Mouse (Mus musculus) olfactory bulb, adult 2 months (tissue): ENCODE results near the gene Rsrp1. TPM values are rescaled to one million over a fixed set of nuclear protein-coding genes. Genes with fewer than 3 reads are reported as not detected.

Source experiments
- H3K27ac ChIP-seq: fragments of 200-500 bp; 2 replicates; pipeline ENCODE4 v1.5.1; 2012; ENCODE audit warnings: low read depth, low read length; ENCODE audit not compliant: insufficient read depth
- H3K4me1 ChIP-seq: fragments of 200-500 bp; 2 replicates; pipeline ENCODE4 v1.6.1; 2012; ENCODE audit warnings: low read length; ENCODE audit not compliant: control insufficient read depth, insufficient read depth
- H3K4me3 ChIP-seq: fragments of 200-500 bp; 2 replicates; pipeline ENCODE4 v1.5.1; 2012; ENCODE audit warnings: mild to moderate bottlenecking, low read depth, low read length, moderate library complexity; ENCODE audit not compliant: insufficient read depth
- CTCF ChIP-seq: fragments of 200-500 bp; IDR thresholded peaks from 2 replicates; pipeline ENCODE4 v1.5.1; 2012; ENCODE audit warnings: low read depth, mild to moderate bottlenecking, low read length, moderate library complexity; ENCODE audit not compliant: insufficient read depth
- POLR2A ChIP-seq: fragments of 200-500 bp; IDR thresholded peaks from 2 replicates; pipeline ENCODE4 v1.6.1; 2012; ENCODE audit warnings: mild to moderate bottlenecking, low read depth, low read length, moderate library complexity; ENCODE audit not compliant: insufficient read depth
- WGBS: fragments of 180-500 bp; shearing (Covaris S2); methylation state at CpG from one replicate; pipeline ENCODE4 v1.1.7; 2018; 5-methylcytosine and 5-hydroxymethylcytosine counted together
- polyA plus RNA-seq: library from polyadenylated mRNA; stranded (reverse); fragments of >200 nt; gene quantifications from 2 replicates; pipeline ENCODE4 v1.2.4, GENCODE M21; 2012; ENCODE audit warnings: low replicate concordance; ENCODE audit not compliant: missing spikeins, insufficient read depth, insufficient read length

The Rsrp1 gene
- polyA plus RNA-seq: 408 and 522 TPM in 2 replicates

DNA sequence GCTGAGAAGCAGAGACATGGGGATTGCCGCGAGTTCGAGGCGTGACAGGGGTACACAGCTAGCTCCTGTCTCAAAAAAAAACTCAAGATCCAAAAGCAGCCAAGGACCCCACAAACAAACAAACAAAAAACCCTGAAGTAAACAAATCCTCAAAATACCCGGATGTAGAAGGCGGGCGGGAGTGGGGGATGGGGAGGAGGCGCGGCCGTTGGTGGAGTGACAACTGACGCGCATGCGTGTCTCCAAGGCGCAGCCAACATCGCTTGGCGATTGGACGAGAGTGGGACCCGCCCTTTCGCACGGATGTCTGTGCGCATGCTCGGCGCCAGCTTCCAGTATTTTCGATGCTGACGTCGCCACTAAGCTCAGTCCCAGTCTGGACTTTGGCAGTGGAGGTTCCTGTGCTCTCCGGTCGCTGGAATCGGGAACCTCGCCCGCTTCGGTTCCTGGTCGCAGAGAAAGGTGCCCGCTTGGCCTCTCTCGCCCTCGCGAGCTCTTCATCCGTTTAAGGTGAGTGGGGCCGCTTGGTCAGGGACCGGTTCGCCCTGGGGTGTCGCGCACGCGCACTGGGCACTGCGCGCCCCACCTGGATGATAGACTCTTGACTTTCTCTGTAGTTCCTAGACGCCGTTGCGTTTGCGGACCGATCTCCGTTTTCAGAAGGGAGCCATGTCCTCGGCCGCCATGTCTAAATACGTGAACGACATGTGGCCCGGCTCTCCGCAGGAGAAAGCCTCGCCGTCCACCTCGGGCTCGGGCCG lies at the start of gene Rsrp1:
Gene Rsrp1, plus strand, starts transcription at position 335 of the 761 bp plus-strand sequence.
- H3K4me1 ChIP-seq: peaks cover 6% of the 10 kb centered on the region
- TF ChIP-seq POLR2A: peak; percentile 100
- no peak for TF ChIP-seq CTCF
- peak within 1 kb of the TSS; percentile 71 for H3K4me3 ChIP-seq
- H3K27ac ChIP-seq: peak within 1 kb of the TSS; percentile 100
- WGBS: under 1% methylated on average over 64 of the region's 64 CpGs

DNA sequence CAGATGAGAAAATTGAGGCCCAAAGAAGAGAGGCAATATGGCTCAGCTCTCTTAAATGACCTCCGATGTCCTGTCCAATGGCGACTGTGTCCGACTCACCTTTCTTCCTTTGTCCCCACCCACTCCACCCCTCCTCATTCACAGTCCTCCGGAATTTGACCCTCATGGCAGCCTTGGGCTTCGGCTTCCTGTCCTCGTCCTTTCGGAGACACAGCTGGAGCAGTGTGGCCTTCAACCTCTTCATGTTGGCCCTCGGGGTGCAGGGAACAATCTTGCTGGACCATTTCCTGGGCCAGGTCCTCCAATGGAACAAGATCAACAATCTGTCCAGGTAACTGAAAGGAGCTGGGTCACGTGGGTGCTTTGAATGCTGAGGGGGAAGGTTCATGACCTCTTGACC lies 47.2 kb upstream of the Rsrp1 start:
- Histone ChIP-seq H3K4me1 (peaks cover 5% of the 10 kb centered on the region), H3K27ac (no peak overlapping the region), H3K4me3 (no peak overlapping the region)
- no peak for TF ChIP-seq POLR2A
- no peak for TF ChIP-seq CTCF
- WGBS: 85% methylated on average over 9 of the region's 9 CpGs

DNA sequence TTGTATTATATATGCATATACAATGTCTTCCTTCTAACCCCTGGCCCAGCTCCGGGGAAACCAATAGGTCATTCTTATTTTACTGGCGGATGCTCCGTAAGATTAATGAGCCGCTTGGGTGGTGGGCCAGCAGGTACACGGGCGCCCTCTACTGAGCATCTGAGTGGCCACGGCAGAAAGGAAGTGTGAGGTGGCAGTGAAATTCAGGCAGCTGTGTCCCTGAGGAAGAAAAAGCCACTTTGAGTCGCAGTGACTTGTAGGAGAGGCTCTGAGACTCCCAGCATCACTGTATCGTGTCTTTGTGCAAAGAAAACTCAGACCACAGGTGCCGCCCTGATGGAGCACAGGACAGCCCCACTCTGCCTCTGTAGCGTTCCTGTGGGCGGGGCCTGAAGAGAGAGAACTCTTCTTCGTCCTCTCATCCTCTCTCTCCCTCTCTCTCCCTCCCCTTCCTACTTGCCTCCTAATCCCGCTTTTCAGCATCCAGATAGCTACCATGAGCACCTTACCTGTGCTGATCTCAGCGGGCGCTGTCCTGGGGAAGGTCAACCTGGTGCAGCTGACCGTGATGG lies 43.9 kb upstream of the Rsrp1 start:
- H3K27ac ChIP-seq: no peak overlapping the region
- H3K4me1 ChIP-seq: peaks cover 5% of the 10 kb centered on the region
- TF ChIP-seq POLR2A (no peak), CTCF (peak; percentile 74; the same call in 1 of the 2 replicates)
- H3K4me3 ChIP-seq: peak overlapping the region; percentile 23
- 4% methylated on average over 17 of the region's 17 CpGs for WGBS

DNA sequence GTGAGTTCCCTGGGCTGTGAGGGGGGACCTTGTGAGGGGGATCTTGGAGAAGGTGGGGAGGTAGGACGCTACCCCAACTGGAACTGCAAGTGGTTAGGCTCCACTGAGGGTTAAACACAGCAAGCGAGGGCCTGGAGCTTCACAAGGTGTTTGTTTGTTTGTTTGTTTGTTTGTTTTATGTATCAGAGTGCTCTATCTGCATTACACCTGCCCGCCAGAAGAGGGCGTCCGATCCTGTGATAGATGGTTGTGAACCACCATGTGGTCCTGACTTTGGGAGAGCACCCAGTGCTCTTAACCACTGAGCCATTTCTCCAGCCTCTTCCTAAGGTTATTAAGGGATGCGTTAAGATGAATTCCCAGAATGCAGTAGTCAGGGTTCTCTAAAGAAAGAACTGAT lies 43.4 kb upstream of the Rsrp1 start:
- Histone ChIP-seq H3K4me1 (peaks cover 5% of the 10 kb centered on the region), H3K4me3 (no peak overlapping the region), H3K27ac (no peak overlapping the region)
- TF ChIP-seq POLR2A: no peak
- TF ChIP-seq CTCF: peak; percentile 9; the same call in 1 of the 2 replicates
- 38% methylated on average over 6 of the region's 6 CpGs for WGBS

DNA sequence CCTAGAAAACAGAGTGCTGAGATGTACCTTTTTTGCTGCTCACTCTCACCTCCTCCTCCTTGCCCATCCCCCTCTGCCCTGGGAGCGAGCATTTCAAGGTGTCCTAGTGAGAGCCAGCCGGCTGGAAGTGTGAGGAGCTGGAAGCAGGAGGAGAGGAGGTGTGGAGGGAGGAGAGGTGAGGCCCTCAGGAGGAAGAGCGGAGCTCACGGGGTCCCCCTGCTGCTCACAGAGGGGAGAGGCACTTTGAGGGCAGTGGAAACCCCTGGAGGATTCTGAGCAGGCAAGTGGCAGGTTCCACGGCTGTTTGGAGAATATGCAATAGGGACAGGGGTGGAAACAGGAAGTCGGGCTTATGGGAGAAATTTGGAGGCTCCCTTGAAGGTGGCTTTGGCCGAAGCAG lies 40.1 kb upstream of the Rsrp1 start:
- H3K27ac ChIP-seq: no peak overlapping the region
- WGBS: 37% methylated on average over 7 of the region's 7 CpGs
- TF ChIP-seq POLR2A (no peak), CTCF (peak; percentile 52; the same call in 1 of the 2 replicates)
- peaks cover 5% of the 10 kb centered on the region for H3K4me1 ChIP-seq
- no peak overlapping the region for H3K4me3 ChIP-seq

DNA sequence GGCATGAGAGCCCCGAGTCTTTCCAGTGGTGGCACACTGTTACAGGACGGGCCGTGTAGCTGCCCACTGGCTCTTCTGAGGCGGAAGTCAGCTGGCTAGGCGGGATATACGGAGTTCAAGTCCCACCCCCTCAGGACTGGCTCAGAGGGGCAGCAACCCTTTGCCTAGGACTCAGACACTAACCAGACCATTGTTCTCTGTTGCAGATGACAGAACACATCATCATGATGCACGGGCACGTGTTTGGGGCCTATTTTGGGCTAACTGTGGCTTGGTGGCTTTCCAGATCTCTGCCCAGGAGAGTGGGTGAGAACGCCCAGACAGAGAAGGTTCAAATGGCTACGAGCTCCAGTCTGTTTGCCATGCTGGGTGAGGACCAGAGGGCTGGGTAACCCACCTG lies 39.6 kb upstream of the Rsrp1 start:
- 86% methylated on average over 10 of the region's 10 CpGs for WGBS
- Histone ChIP-seq H3K27ac (no peak overlapping the region), H3K4me1 (peaks cover 5% of the 10 kb centered on the region), H3K4me3 (no peak overlapping the region)
- TF ChIP-seq POLR2A (no peak), CTCF (no peak)

DNA sequence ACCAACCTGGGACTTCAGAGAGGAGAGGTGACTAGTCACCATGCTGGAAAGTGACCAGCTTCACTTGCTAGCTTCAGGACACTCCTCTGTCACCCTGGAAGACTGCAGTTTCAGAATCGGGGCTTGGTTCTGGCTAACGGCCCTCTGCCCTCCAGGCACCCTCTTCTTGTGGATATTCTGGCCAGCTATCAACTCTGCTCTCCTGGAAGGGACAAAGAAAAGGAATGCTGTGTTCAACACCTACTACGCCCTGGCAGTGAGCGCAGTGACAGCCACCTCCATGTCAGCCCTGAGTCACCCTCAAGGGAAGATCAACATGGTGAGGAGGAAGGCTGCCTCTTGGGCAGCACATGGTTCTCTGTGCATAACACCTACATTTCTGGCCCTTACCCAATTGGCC lies 39.0 kb upstream of the Rsrp1 start:
- TF ChIP-seq CTCF (no peak), POLR2A (no peak)
- WGBS: 90% methylated on average over 4 of the region's 4 CpGs
- no peak overlapping the region for H3K27ac ChIP-seq
- H3K4me1 ChIP-seq: peaks cover 5% of the 10 kb centered on the region
- H3K4me3 ChIP-seq: no peak overlapping the region

DNA sequence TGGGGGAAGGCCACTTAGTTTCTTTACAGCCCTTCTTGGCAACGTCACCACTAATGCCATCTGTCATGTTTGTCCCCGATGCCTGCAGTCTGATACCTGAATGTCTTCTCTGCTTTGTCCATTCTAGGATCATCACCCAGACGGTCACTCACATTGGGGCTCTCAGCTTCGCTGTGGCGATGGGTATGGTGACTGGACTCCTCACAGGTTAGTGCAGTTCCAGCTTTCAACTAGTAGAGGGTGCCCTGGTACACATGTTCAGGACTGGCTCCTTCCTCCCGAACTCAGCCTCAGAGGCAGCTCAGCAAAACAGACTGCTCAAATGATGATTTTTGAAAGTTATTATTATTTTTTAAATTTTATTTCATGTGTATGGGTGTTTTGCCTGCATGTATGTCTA lies 31.3 kb upstream of the Rsrp1 start:
- Histone ChIP-seq H3K4me3 (no peak overlapping the region), H3K27ac (no peak overlapping the region), H3K4me1 (no peaks in the 10 kb centered on the region)
- 76% methylated on average over 6 of the region's 6 CpGs for WGBS
- no peak for TF ChIP-seq POLR2A
- TF ChIP-seq CTCF: no peak

DNA sequence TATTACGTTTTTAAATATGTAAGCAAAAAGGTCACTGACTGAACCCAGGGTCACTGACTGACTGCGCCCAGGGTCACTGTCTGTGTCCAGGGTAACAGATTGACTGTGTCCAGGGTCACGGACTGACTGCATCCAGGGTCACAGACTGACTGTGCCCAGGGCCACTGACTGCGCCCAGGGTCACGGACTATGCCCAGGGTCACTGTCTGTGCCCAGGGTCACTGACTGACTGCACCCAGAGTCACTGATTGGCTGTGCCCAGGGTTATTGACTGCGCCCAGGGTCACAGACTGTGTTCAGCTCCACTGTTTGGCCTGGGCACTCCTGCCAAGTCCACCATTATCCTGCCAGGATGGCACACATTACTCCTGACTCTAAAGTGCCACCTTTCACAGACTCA lies 26.1 kb upstream of the Rsrp1 start:
- WGBS: 94% methylated on average over 6 of the region's 6 CpGs
- TF ChIP-seq POLR2A: no peak
- TF ChIP-seq CTCF: no peak
- H3K27ac ChIP-seq: no peak overlapping the region
- H3K4me3 ChIP-seq: no peak overlapping the region
- H3K4me1 ChIP-seq: no peaks in the 10 kb centered on the region
